Mouse (Mus musculus): ENCODE data around the gene Fgd6. TPM values are rescaled to one million over a fixed set of nuclear protein-coding genes. Genes with fewer than 3 reads are reported as not detected.
A peak's percentile ranks its signal among the peaks of the same experiment; 100 is the strongest.

Gene Fgd6
- total and polyA plus RNA-seq, 3 experiments = 1.4 to 28.3 (median 7.5) TPM

DNA sequence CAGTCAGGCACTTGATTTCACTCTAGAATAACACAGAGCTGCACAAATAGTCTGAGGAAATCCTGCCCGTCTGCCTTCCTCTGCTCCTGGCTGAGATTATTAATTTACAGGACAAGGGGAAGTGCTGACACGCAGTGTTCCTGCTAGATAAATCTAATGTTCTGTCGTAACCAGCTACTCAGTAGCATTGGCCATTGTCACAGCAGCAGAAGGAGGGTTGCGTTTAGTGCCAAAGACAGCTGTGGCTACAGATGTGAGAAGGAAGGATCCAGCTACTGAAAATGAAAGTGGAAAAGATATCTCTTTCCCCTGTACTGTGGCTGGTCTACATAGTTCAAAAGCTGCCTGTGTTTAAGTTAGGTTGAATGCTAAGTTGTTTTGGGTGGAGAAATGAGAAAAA lies 71.4 kb downstream of the Fgd6 start:
- H3K27me3 ChIP-seq (ENCODE audit: insufficient read depth, low read length) = no peaks in the 10 kb centered on the region
- H3K36me3 ChIP-seq (replicated peaks) = peaks cover 72% of the 10 kb centered on the region
- no peak overlapping the region for H3K4me3 ChIP-seq (ENCODE audit: low read depth, low read length)
- no peak for TF ChIP-seq CTCF (IDR thresholded peaks at IDR 0.05; ENCODE audit: low read depth, low read length)
- no peak for TF ChIP-seq POLR2AphosphoS5 (IDR thresholded peaks at IDR 0.05; ENCODE audit: insufficient replicate concordance, low read depth, low read length)
- no peak for TF ChIP-seq GATA2 (IDR thresholded peaks at IDR 0.05; ENCODE audit: borderline replicate concordance, low read depth, low read length)
- TF ChIP-seq GATA1 (IDR thresholded peaks at IDR 0.05; ENCODE audit: borderline replicate concordance, low read length) = no peak
- no peak for TF ChIP-seq TAL1 (conservative IDR thresholded peaks at IDR 0.05; ENCODE audit: low read depth, low read length)
- no peaks in the 10 kb centered on the region for H3K9me3 ChIP-seq (replicated peaks)
- DNase-seq (ENCODE audit: low spot score) (no peak), ATAC-seq (ENCODE audit: extremely low read depth, insufficient number of reproducible peaks, low FRiP score, poor library complexity, severe bottlenecking) (no peak)
- H3K4me1 ChIP-seq (ENCODE audit: insufficient read depth, low read depth, low read length) = no peaks in the 10 kb centered on the region

DNA sequence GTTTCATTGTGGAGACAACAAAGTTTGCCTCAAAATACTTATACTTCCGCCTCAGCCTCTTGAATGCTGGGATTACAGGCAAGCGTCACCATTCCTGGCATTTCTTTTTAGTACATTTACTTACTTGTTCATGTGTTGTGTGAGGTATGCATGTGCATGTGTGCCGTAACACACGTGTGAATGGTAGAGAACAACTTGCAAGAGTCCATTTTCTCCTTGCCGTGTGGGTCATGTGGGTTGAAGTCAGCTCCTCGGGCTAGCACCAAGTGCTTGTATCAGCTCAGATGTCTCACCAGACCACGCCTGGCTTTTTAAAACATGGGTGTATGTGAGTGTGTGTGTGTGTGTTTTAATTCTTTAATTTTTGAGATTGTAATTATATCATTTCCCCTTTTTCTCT lies 71.8 kb downstream of the Fgd6 start:
- no peaks in the 10 kb centered on the region for H3K9me3 ChIP-seq (replicated peaks)
- H3K4me1 ChIP-seq (ENCODE audit: insufficient read depth, low read depth, low read length) = no peaks in the 10 kb centered on the region
- ATAC-seq (ENCODE audit: extremely low read depth, insufficient number of reproducible peaks, low FRiP score, poor library complexity, severe bottlenecking) = no peak
- no peaks in the 10 kb centered on the region for H3K27me3 ChIP-seq (ENCODE audit: insufficient read depth, low read length)
- H3K4me3 ChIP-seq (ENCODE audit: low read depth, low read length) = no peak overlapping the region
- TF ChIP-seq GATA2 (IDR thresholded peaks at IDR 0.05; ENCODE audit: borderline replicate concordance, low read depth, low read length) (no peak), GATA1 (IDR thresholded peaks at IDR 0.05; ENCODE audit: borderline replicate concordance, low read length) (no peak), POLR2AphosphoS5 (IDR thresholded peaks at IDR 0.05; ENCODE audit: insufficient replicate concordance, low read depth, low read length) (no peak), CTCF (IDR thresholded peaks at IDR 0.05; ENCODE audit: low read depth, low read length) (no peak), TAL1 (conservative IDR thresholded peaks at IDR 0.05; ENCODE audit: low read depth, low read length) (no peak)
- no peak for DNase-seq (ENCODE audit: low spot score)
- H3K36me3 ChIP-seq (replicated peaks) = peaks cover 74% of the 10 kb centered on the region

DNA sequence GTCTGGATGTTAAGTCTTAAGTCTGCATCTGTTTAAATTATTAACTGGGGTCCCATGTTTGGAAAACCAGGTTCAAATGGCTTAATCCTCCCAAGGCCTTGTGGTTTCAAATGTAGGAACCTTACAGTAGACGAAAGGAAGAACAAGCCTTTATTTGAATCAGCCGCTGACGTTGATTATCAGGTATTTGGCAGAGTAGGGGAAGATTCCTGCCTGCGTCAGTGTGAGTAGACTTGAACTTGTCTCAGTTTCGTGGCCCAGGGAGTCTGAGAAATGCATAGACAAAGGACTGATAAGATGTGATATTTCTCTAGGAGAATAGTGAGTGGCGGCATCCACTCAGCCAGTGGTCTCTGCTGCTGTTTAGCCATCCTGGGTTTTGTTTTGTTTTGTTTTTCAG lies 73.0 kb downstream of the Fgd6 start:
- no peak for TF ChIP-seq GATA2 (IDR thresholded peaks at IDR 0.05; ENCODE audit: borderline replicate concordance, low read depth, low read length)
- no peak for TF ChIP-seq GATA1 (IDR thresholded peaks at IDR 0.05; ENCODE audit: borderline replicate concordance, low read length)
- TF ChIP-seq CTCF (IDR thresholded peaks at IDR 0.05; ENCODE audit: low read depth, low read length) = no peak
- no peak for TF ChIP-seq TAL1 (conservative IDR thresholded peaks at IDR 0.05; ENCODE audit: low read depth, low read length)
- ATAC-seq (ENCODE audit: extremely low read depth, insufficient number of reproducible peaks, low FRiP score, poor library complexity, severe bottlenecking) (no peak), DNase-seq (ENCODE audit: low spot score) (no peak)
- H3K4me1 ChIP-seq (ENCODE audit: insufficient read depth, low read depth, low read length) = no peaks in the 10 kb centered on the region
- no peaks in the 10 kb centered on the region for H3K9me3 ChIP-seq (replicated peaks)
- peaks cover 69% of the 10 kb centered on the region for H3K36me3 ChIP-seq (replicated peaks)
- H3K4me3 ChIP-seq (ENCODE audit: low read depth, low read length) = no peak overlapping the region
- no peaks in the 10 kb centered on the region for H3K27me3 ChIP-seq (ENCODE audit: insufficient read depth, low read length)

DNA sequence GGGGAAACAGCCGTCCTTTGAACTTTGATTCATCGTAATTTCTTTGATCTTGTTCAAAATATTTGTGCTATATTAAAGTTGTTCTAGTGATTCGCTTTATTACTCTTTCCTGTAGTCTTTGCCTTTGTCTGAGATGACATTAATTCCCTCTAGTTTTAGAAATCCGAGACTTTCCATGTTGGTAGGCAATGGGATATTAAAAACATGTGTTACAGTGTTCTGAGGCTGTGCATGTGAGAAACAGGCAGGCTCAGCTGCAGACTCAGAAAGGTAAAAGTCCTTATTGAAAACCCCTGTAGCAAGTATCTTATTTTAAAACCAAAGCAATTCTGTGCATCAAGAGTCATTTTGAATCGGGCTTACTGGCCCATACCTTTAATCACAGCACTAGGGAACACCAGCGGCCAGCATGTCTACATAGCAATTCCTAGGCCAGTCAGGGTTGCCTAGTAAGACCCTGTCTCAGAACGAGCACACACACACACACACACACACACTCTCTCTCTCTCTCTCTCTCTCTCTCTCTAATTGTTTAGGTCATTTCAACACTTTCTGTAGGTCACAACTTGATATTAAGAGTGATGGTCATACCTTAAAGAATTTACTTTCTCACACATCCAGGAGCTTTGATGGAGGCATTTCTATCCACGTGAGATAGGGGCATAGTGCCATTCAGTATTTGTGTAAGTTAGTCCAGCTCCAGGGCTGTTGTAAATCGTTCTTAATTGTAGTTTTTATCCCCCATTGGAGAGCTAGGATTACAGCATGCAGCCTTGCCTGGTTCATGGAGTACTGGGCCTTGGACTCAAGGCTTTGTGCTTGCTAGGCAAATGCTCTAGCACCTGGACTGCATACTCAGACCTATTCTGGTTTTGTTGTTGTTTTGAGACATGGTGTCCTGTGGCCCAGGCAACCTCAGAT lies 75.3 kb downstream of the Fgd6 start:
- Histone ChIP-seq H3K36me3 (replicated peaks) (peaks cover 60% of the 10 kb centered on the region), H3K27me3 (ENCODE audit: insufficient read depth, low read length) (no peaks in the 10 kb centered on the region), H3K9me3 (replicated peaks) (no peaks in the 10 kb centered on the region), H3K4me3 (ENCODE audit: low read depth, low read length) (no peak overlapping the region), H3K4me1 (ENCODE audit: insufficient read depth, low read depth, low read length) (peaks cover 8% of the 10 kb centered on the region)
- ATAC-seq (ENCODE audit: extremely low read depth, insufficient number of reproducible peaks, low FRiP score, poor library complexity, severe bottlenecking) (no peak), DNase-seq (ENCODE audit: low spot score) (no peak)
- TF ChIP-seq GATA1 (IDR thresholded peaks at IDR 0.05; ENCODE audit: borderline replicate concordance, low read length) = no peak
- TF ChIP-seq TAL1 (conservative IDR thresholded peaks at IDR 0.05; ENCODE audit: low read depth, low read length) = no peak
- no peak for TF ChIP-seq CTCF (IDR thresholded peaks at IDR 0.05; ENCODE audit: low read depth, low read length)
- no peak for TF ChIP-seq POLR2AphosphoS5 (IDR thresholded peaks at IDR 0.05; ENCODE audit: insufficient replicate concordance, low read depth, low read length)
- TF ChIP-seq GATA2 (IDR thresholded peaks at IDR 0.05; ENCODE audit: borderline replicate concordance, low read depth, low read length) = no peak

DNA sequence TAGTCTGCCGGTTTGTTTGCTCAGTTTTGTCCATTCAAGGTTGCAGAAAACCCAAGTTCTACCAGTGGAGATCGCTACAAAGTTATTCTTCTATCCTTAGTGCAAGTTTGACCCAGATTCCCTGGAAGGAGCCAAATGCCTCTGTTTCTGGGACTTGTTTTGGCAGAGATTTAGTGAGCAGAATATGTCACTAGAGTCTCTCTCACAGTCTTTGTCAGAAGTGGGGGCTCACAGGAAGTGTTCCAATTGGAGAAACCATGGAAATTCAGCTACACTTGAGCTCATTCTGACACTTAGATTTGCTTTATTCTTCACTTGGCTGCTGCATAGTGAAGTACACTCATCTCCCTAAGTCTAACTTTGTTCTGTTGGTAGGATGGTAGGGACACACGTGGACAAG lies 76.4 kb downstream of the Fgd6 start:
- no peak for ATAC-seq (ENCODE audit: extremely low read depth, insufficient number of reproducible peaks, low FRiP score, poor library complexity, severe bottlenecking)
- Histone ChIP-seq H3K4me1 (ENCODE audit: insufficient read depth, low read depth, low read length) (peaks cover 8% of the 10 kb centered on the region), H3K36me3 (replicated peaks) (peaks cover 55% of the 10 kb centered on the region), H3K27me3 (ENCODE audit: insufficient read depth, low read length) (no peaks in the 10 kb centered on the region), H3K4me3 (ENCODE audit: low read depth, low read length) (no peak overlapping the region), H3K9me3 (replicated peaks) (no peaks in the 10 kb centered on the region)
- DNase-seq (ENCODE audit: low spot score) = no peak
- TF ChIP-seq CTCF (IDR thresholded peaks at IDR 0.05; ENCODE audit: low read depth, low read length) (no peak), GATA1 (IDR thresholded peaks at IDR 0.05; ENCODE audit: borderline replicate concordance, low read length) (no peak), GATA2 (IDR thresholded peaks at IDR 0.05; ENCODE audit: borderline replicate concordance, low read depth, low read length) (no peak), POLR2AphosphoS5 (IDR thresholded peaks at IDR 0.05; ENCODE audit: insufficient replicate concordance, low read depth, low read length) (no peak), TAL1 (conservative IDR thresholded peaks at IDR 0.05; ENCODE audit: low read depth, low read length) (no peak)

DNA sequence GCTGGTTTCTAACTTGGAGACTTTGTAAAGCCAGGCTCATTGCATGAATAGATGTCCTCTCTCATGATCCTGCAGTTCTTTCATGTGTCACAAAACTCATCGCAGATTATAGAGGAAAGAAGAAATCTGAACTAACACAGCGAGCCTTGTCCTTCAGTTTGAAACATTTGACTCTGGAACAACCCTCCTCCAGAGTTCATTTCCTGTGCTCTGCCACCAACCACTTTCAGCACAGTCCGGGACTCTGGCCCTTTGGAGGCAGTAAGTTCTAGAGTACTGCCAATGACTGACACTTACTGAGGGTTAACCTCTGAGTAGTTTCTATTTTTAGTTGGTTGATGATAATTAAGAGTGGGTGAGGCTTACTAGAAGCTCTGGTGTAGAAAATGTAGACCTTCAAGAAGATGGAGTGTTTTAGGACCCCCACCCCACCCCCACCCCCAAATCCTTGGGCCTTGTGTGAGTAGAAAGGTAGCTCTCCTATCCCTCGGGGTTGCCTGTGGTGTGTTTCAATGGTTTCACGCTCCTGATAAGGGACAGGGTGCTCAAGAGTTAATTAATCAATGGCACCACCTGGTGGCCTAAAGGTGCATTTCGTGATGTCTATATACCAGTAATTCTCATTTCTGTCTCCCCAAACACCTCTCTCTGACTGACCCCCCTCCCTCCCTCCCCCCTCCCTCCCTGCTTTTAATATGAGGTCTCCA lies 80.2 kb downstream of the Fgd6 start:
- Histone ChIP-seq H3K36me3 (replicated peaks) (peaks cover 62% of the 10 kb centered on the region), H3K27me3 (ENCODE audit: insufficient read depth, low read length) (no peaks in the 10 kb centered on the region), H3K4me1 (ENCODE audit: insufficient read depth, low read depth, low read length) (peaks cover 8% of the 10 kb centered on the region), H3K9me3 (replicated peaks) (no peaks in the 10 kb centered on the region), H3K4me3 (ENCODE audit: low read depth, low read length) (no peak overlapping the region)
- DNase-seq (ENCODE audit: low spot score) = peak; percentile 61
- TF ChIP-seq TAL1 (conservative IDR thresholded peaks at IDR 0.05; ENCODE audit: low read depth, low read length) (no peak), CTCF (IDR thresholded peaks at IDR 0.05; ENCODE audit: low read depth, low read length) (0 out of 2 replicates have a peak, but pooled peaks have one; percentile 24), GATA2 (IDR thresholded peaks at IDR 0.05; ENCODE audit: borderline replicate concordance, low read depth, low read length) (no peak), POLR2AphosphoS5 (IDR thresholded peaks at IDR 0.05; ENCODE audit: insufficient replicate concordance, low read depth, low read length) (no peak)
- ATAC-seq (ENCODE audit: extremely low read depth, insufficient number of reproducible peaks, low FRiP score, poor library complexity, severe bottlenecking) = peak; percentile 57

All from G1E (cell line).